Mouse (Mus musculus) intestine, embryonic 14.5 days (tissue): ENCODE measurements around the gene Vmn2r23. TPM values are rescaled to one million over a fixed set of nuclear protein-coding genes. Genes with fewer than 3 reads are reported as not detected.

Experiments used
- polyA plus RNA-seq: library from polyadenylated mRNA; unstranded; fragments of >200 nt; fragmentation: Nextera tagmentation; extraction: Ambion mirVana; gene quantifications from 2 replicates; pipeline ENCODE4 v1.2.1, GENCODE M21; 2014

The Vmn2r23 gene
- polyA plus RNA-seq, 1 experiment from 2014 or later, result not detected

Other genes starting within 250 kb of the Vmn2r23 start
- gene Vmn2r21, start 169.3 kb upstream of the Vmn2r23 start, polyA plus RNA-seq, result not detected in 2 replicates
- not detected in 2 replicates for gene Vmn2r22, start 51.9 kb upstream of the Vmn2r23 start, polyA plus RNA-seq
- not detected in 2 replicates for gene Vmn2r24, start 76.2 kb downstream of the Vmn2r23 start, polyA plus RNA-seq
- not detected in 2 replicates for gene Vmn2r25, start 150.8 kb downstream of the Vmn2r23 start, polyA plus RNA-seq